Comparison of ENCODE assay signal across 24 mouse cellular contexts in the genomic region with DNA sequence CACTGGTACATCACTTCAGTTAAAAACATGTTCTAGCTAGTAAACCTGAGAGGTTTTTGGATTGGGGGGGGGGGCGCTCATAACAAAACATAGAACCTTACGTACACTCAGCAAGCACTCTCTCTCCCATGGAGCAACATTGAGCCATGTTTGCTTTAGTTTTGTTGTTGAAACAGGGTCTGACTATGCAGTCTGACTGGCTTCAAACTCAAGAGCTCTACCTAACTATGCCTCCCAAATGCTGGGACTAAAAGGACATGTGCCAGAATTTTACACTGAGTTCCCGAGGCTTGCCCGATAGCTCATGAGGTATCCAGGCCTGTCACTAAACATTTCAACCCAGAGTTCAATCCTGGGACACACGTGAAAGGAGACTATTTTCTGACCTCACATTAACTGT.
"Had no signal": no experiment of that assay in that cellular context is flagged by ENCODE, and none has a peak within 500 bp of the region (broad histone marks: within the 10 kb centered on the region; RNA-seq: fewer than 3 reads in every experiment).

No protein-coding gene starts in this region.

- H3K27ac ChIP-seq: heart, embryonic 13.5 days; heart, embryonic 15.5 days; hindbrain, embryonic 13.5 days; hindbrain, embryonic 15.5 days; hindbrain, postnatal 0 days; kidney, embryonic 15.5 days; kidney, postnatal 0 days; limb, embryonic 13.5 days; limb, embryonic 15.5 days had no signal

- H3K9me3 ChIP-seq: heart, embryonic 13.5 days; heart, embryonic 15.5 days; hindbrain, embryonic 13.5 days; hindbrain, embryonic 15.5 days; kidney, embryonic 15.5 days; limb, embryonic 13.5 days; limb, embryonic 15.5 days had no signal

- H3K9ac ChIP-seq: heart, embryonic 13.5 days; heart, embryonic 15.5 days; hindbrain, embryonic 13.5 days; hindbrain, embryonic 15.5 days; kidney, embryonic 15.5 days; limb, embryonic 13.5 days; limb, embryonic 15.5 days had no signal

- H3K4me3 ChIP-seq: heart, embryonic 13.5 days; heart, embryonic 15.5 days; hindbrain, embryonic 13.5 days; hindbrain, embryonic 15.5 days; kidney, embryonic 15.5 days; limb, embryonic 13.5 days; limb, embryonic 15.5 days had no signal

- H3K27me3 ChIP-seq: heart, embryonic 13.5 days; heart, embryonic 15.5 days; hindbrain, embryonic 13.5 days; hindbrain, embryonic 15.5 days; kidney, embryonic 15.5 days; limb, embryonic 13.5 days; limb, embryonic 15.5 days had no signal

- H3K4me1 ChIP-seq: hindbrain, embryonic 13.5 days; hindbrain, embryonic 15.5 days; limb, embryonic 15.5 days had no signal

- H3K4me2 ChIP-seq: heart, embryonic 11.5 days; heart, embryonic 13.5 days; heart, embryonic 15.5 days; hindbrain, embryonic 13.5 days; hindbrain, embryonic 15.5 days; kidney, embryonic 15.5 days; limb, embryonic 13.5 days; limb, embryonic 15.5 days; liver, embryonic 11.5 days had no signal

- ATAC-seq: hindbrain, postnatal 0 days; intestine, embryonic 16.5 days had no signal

- DNase-seq: gastrocnemius, postnatal 14 days; heart, adult 18-20 months; heart, postnatal 14 days; heart, postnatal 36 days; kidney, adult 11 months; kidney, adult 2 months; kidney, adult 9 months; kidney, postnatal 14 days; kidney, postnatal 36 days; layer of hippocampus, adult 9-11 months; layer of hippocampus, postnatal 36 days; left cerebral cortex, postnatal 4 days had no signal
